Mouse (Mus musculus) midbrain, embryonic 13.5 days (tissue): Measurements from ENCODE around the gene Bet1l. TPM values are rescaled to one million over a fixed set of nuclear protein-coding genes. Genes with fewer than 3 reads are reported as not detected.
"Not testable (repeated sequence)": the region's sequence is repeated elsewhere in the genome, so short reads cannot be mapped to it uniquely, and the experiment has no call there.

Experiments used
- ATAC-seq: fragments of 200-750 bp; cut with Nextera tagmentation; 2 replicates; pipeline ENCODE4 v1.8.0; 2017; ENCODE audit warnings: mild to moderate bottlenecking, moderate TSS enrichment, moderate library complexity
- H3K27ac ChIP-seq: fragments of 300-500 bp; sonication (generic); 2 replicates; pipeline ENCODE4 v1.5.1; 2015; ENCODE audit warnings: inconsistent platforms, mild to moderate bottlenecking, moderate library complexity
- H3K27me3 ChIP-seq: fragments of 300-500 bp; sonication (generic); 2 replicates; pipeline ENCODE4 v1.6.1; 2015; ENCODE audit warnings: mild to moderate bottlenecking, inconsistent platforms
- H3K36me3 ChIP-seq: fragments of 300-500 bp; sonication (generic); 2 replicates; pipeline ENCODE4 v1.6.1; 2015; ENCODE audit warnings: mild to moderate bottlenecking, inconsistent platforms
- H3K4me1 ChIP-seq: fragments of 300-500 bp; sonication (generic); replicated peaks from 2 replicates; pipeline ENCODE4 v1.6.1; 2015; ENCODE audit warnings: inconsistent platforms
- H3K4me2 ChIP-seq: fragments of 300-500 bp; sonication (generic); replicated peaks from 2 replicates; pipeline ENCODE4 v1.6.1; 2015; ENCODE audit warnings: moderate library complexity, mild to moderate bottlenecking, inconsistent platforms
- H3K4me3 ChIP-seq: fragments of 300-500 bp; sonication (generic); replicated peaks from 2 replicates; pipeline ENCODE4 v1.5.1; 2015; ENCODE audit warnings: mild to moderate bottlenecking, inconsistent platforms
- H3K9ac ChIP-seq: fragments of 300-500 bp; sonication (generic); replicated peaks from 2 replicates; pipeline ENCODE4 v1.6.1; 2015; ENCODE audit warnings: mild to moderate bottlenecking, inconsistent platforms
- H3K9me3 ChIP-seq: fragments of 300-500 bp; sonication (generic); 2 replicates; pipeline ENCODE4 v1.6.1; 2016; ENCODE audit warnings: mild to moderate bottlenecking, inconsistent platforms
- WGBS: fragments of 180-500 bp; shearing (Covaris S2); methylation state at CpG from one replicate; pipeline ENCODE4 v1.1.7; 2015; 5-methylcytosine and 5-hydroxymethylcytosine counted together
- polyA plus RNA-seq: library from polyadenylated mRNA; unstranded; fragments of >200 nt; fragmentation: Nextera tagmentation; extraction: Ambion mirVana; gene quantifications from 2 replicates; pipeline ENCODE4 v1.2.1, GENCODE M21; 2015

The Bet1l gene
- 37.7 and 38.0 TPM in 2 replicates for polyA plus RNA-seq

- H3K9me3 ChIP-seq: no peaks in the 10 kb centered on the region
- no peaks in the 10 kb centered on the region for H3K27me3 ChIP-seq
- peaks cover 40% of the 10 kb centered on the region for H3K4me1 ChIP-seq
- H3K4me2 ChIP-seq: peak within 1 kb of the TSS; percentile 94
- peak within 1 kb of the TSS; percentile 94 for H3K9ac ChIP-seq
- H3K27ac ChIP-seq: peak within 1 kb of the TSS; percentile 90
- 40% methylated on average over 40 of the region's 40 CpGs for WGBS
- H3K36me3 ChIP-seq: peaks cover 61% of the 10 kb centered on the region
- peak; percentile 57 for ATAC-seq
- H3K4me3 ChIP-seq: peak within 1 kb of the TSS; percentile 88
Measured at GRCm38 (mm10) chr7:140857550-140858505, at the start of gene Bet1l. Gene Bet1l, minus strand, starts transcription at chr7:140857577.

GRCm38 (mm10) chr7:140907131-140907530, 49.8 kb upstream of the Bet1l start:
- Histone ChIP-seq H3K4me2 (no peak overlapping the region), H3K4me3 (no peak overlapping the region), H3K36me3 (no peaks in the 10 kb centered on the region), H3K27me3 (peaks cover 3% of the 10 kb centered on the region; the same call in 1 of the 2 replicates), H3K4me1 (peaks cover 4% of the 10 kb centered on the region), H3K9ac (no peak overlapping the region), H3K9me3 (no peaks in the 10 kb centered on the region), H3K27ac (no peak overlapping the region)
- ATAC-seq: no peak
- 90% methylated on average over 13 of the region's 13 CpGs for WGBS

- WGBS: 89% methylated on average over 2 of the region's 2 CpGs
- no peak for ATAC-seq
- Histone ChIP-seq H3K27me3 (no peaks in the 10 kb centered on the region), H3K4me1 (peaks cover 4% of the 10 kb centered on the region), H3K36me3 (no peaks in the 10 kb centered on the region), H3K9me3 (no peaks in the 10 kb centered on the region), H3K9ac (no peak overlapping the region), H3K4me2 (no peak overlapping the region), H3K4me3 (no peak overlapping the region), H3K27ac (no peak overlapping the region)
Measured at GRCm38 (mm10) chr7:140905642-140906081, 48.3 kb upstream of the Bet1l start.

- no peak overlapping the region for H3K4me2 ChIP-seq
Measured at GRCm38 (mm10) chr7:140903212-140903611, 45.8 kb upstream of the Bet1l start.

GRCm38 (mm10) chr7:140902036-140902875, 44.9 kb upstream of the Bet1l start:
- Histone ChIP-seq H3K4me3 (no peak overlapping the region), H3K9me3 (no peaks in the 10 kb centered on the region), H3K4me1 (no peaks in the 10 kb centered on the region; the same call in 1 of the 2 replicates), H3K9ac (no peak overlapping the region), H3K36me3 (peaks cover 31% of the 10 kb centered on the region), H3K27ac (no peak overlapping the region), H3K27me3 (no peaks in the 10 kb centered on the region), H3K4me2 (no peak overlapping the region)
- 80% methylated on average over 15 of the region's 15 CpGs for WGBS
- ATAC-seq: no peak

More at GRCm38 (mm10) chr7:140903212-140903611, 45.8 kb upstream of the Bet1l start:
- peaks cover 22% of the 10 kb centered on the region for H3K36me3 ChIP-seq
- H3K27me3 ChIP-seq: no peaks in the 10 kb centered on the region
- 0 out of 2 replicates have a peak overlapping the region, but pooled peaks have one; percentile 16 for H3K9ac ChIP-seq
- H3K27ac ChIP-seq: no peak overlapping the region
- 22% methylated on average over 13 of the region's 13 CpGs for WGBS
- no peak overlapping the region for H3K4me3 ChIP-seq
- H3K9me3 ChIP-seq: no peaks in the 10 kb centered on the region
- H3K4me1 ChIP-seq: no peaks in the 10 kb centered on the region; the same call in 1 of the 2 replicates
- ATAC-seq: peak; percentile 73

GRCm38 (mm10) chr7:140900220-140900619, 42.8 kb upstream of the Bet1l start, which contains the start of gene Cox8b:
Gene Cox8b, minus strand, starts transcription at chr7:140900446.
- Histone ChIP-seq H3K36me3 (peaks cover 46% of the 10 kb centered on the region), H3K9ac (no peak within 1 kb of the TSS), H3K4me2 (no peak within 1 kb of the TSS), H3K27me3 (no peaks in the 10 kb centered on the region), H3K27ac (no peak within 1 kb of the TSS), H3K9me3 (no peaks in the 10 kb centered on the region), H3K4me1 (no peaks in the 10 kb centered on the region; the same call in 1 of the 2 replicates), H3K4me3 (no peak within 1 kb of the TSS)
- 83% methylated on average over 10 of the region's 10 CpGs for WGBS
- no peak for ATAC-seq

- Histone ChIP-seq H3K4me1 (no peaks in the 10 kb centered on the region; the same call in 1 of the 2 replicates), H3K9ac (no peak overlapping the region), H3K4me3 (no peak overlapping the region), H3K36me3 (peaks cover 56% of the 10 kb centered on the region), H3K4me2 (no peak overlapping the region), H3K27ac (no peak overlapping the region), H3K9me3 (no peaks in the 10 kb centered on the region), H3K27me3 (no peaks in the 10 kb centered on the region)
- WGBS: 81% methylated on average over 3 of the region's 3 CpGs
- no peak for ATAC-seq
Measured at GRCm38 (mm10) chr7:140899121-140899520, 41.7 kb upstream of the Bet1l start.

GRCm38 (mm10) chr7:140897863-140898262, 40.5 kb upstream of the Bet1l start:
- Histone ChIP-seq H3K9me3 (no peaks in the 10 kb centered on the region), H3K4me1 (no peaks in the 10 kb centered on the region), H3K27me3 (no peaks in the 10 kb centered on the region), H3K4me3 (no peak overlapping the region), H3K36me3 (peaks cover 68% of the 10 kb centered on the region), H3K9ac (no peak overlapping the region), H3K27ac (no peak overlapping the region), H3K4me2 (no peak overlapping the region)
- 91% methylated on average over 7 of the region's 7 CpGs for WGBS
- no peak for ATAC-seq

- Histone ChIP-seq H3K27ac (no peak overlapping the region), H3K4me2 (no peak overlapping the region), H3K9me3 (no peaks in the 10 kb centered on the region), H3K9ac (no peak overlapping the region), H3K4me1 (no peaks in the 10 kb centered on the region), H3K27me3 (no peaks in the 10 kb centered on the region), H3K36me3 (peaks cover 80% of the 10 kb centered on the region), H3K4me3 (no peak overlapping the region)
- ATAC-seq: no peak
- 95% methylated on average over 3 of the region's 3 CpGs for WGBS
Measured at GRCm38 (mm10) chr7:140894611-140895010, 37.2 kb upstream of the Bet1l start.

GRCm38 (mm10) chr7:140894031-140894430, 36.7 kb upstream of the Bet1l start:
- WGBS: 93% methylated on average over 7 of the region's 7 CpGs
- H3K4me2 ChIP-seq: no peak overlapping the region
- peaks cover 80% of the 10 kb centered on the region for H3K36me3 ChIP-seq
- no peaks in the 10 kb centered on the region for H3K4me1 ChIP-seq
- no peaks in the 10 kb centered on the region for H3K9me3 ChIP-seq
- H3K9ac ChIP-seq: no peak overlapping the region
- no peak overlapping the region for H3K4me3 ChIP-seq
- H3K27me3 ChIP-seq: no peaks in the 10 kb centered on the region
- H3K27ac ChIP-seq: no peak overlapping the region
- no peak for ATAC-seq

GRCm38 (mm10) chr7:140890636-140891035, 33.3 kb upstream of the Bet1l start:
- ATAC-seq, H3K4me2 ChIP-seq, H3K4me3 ChIP-seq, H3K4me1 ChIP-seq, H3K9ac ChIP-seq, H3K9me3 ChIP-seq, H3K27me3 ChIP-seq, H3K27ac ChIP-seq: not testable (repeated sequence)
- WGBS: 96% methylated on average over 16 of the region's 16 CpGs
- H3K36me3 ChIP-seq: peaks cover 80% of the 10 kb centered on the region
